Mouse (Mus musculus) c-Kit-positive CD71-positive TER-119-positive erythroid progenitor cells, embryonic 14.5 days (primary cell): ENCODE data around the gene Akirin2.

Experiments used
- DNase-seq: peaks from one replicate; pipeline ENCODE4 v3.0.0-alpha.2; 2013; ENCODE audit warnings: low spot score

Akirin2 gene

GRCm38 (mm10) chr4:34584871-34585607, 34.3 kb downstream of the Akirin2 start:
- DNase-seq, result no peak

- DNase-seq, result no peak
These were observed 52.4 kb downstream of the Akirin2 start for GRCm38 (mm10) chr4:34603123-34603522.

GRCm38 (mm10) chr4:34606658-34607057, 55.9 kb downstream of the Akirin2 start:
- no peak for DNase-seq

GRCm38 (mm10) chr4:34613571-34614145, 62.9 kb downstream of the Akirin2 start:
- DNase-seq, result peak; percentile 19

- DNase-seq, result peak; percentile 88
These were observed 63.9 kb downstream of the Akirin2 start, which contains the start of the genes Orc3 and Rars2 for GRCm38 (mm10) chr4:34614630-34615094. Gene Orc3, minus strand, starts transcription at chr4:34614944. Gene Rars2, plus strand, starts transcription at chr4:34614957.

GRCm38 (mm10) chr4:34615303-34615702, 64.6 kb downstream of the Akirin2 start:
- DNase-seq, result peak; percentile 37

GRCm38 (mm10) chr4:34616146-34616545, 65.4 kb downstream of the Akirin2 start:
- DNase-seq, result no peak
